Mouse (Mus musculus): Measurements from ENCODE around the gene Mrgprb4.

Mrgprb4 gene

GRCm38 (mm10) chr7:48199188-48199587, at the start of gene Mrgprb4:
Gene Mrgprb4, minus strand, starts transcription at chr7:48199288.
- no peak for DNase-seq

- DNase-seq: no peak
These were observed 27.0 kb upstream of the Mrgprb4 start for GRCm38 (mm10) chr7:48226114-48226513.

GRCm38 (mm10) chr7:48225065-48225464, 26.0 kb upstream of the Mrgprb4 start:
- no peak for DNase-seq

- DNase-seq: no peak
These were observed 30.2 kb downstream of the Mrgprb4 start, which contains the start of gene Mrgprb5 for GRCm38 (mm10) chr7:48168919-48169318. Gene Mrgprb5, minus strand, starts transcription at chr7:48169019.

- DNase-seq: no peak
These were observed 31.6 kb downstream of the Mrgprb4 start for GRCm38 (mm10) chr7:48167471-48167870.

Data from cerebellum, postnatal 14 days (tissue).